Mouse (Mus musculus) adrenal gland, adult 2 months (tissue): ENCODE results near the gene Schip1. TPM values are rescaled to one million over a fixed set of nuclear protein-coding genes. Genes with fewer than 3 reads are reported as not detected.

Experiments used
- DNase-seq: peaks from one replicate; pipeline ENCODE4 v3.0.0; 2021
- polyA plus RNA-seq: library from polyadenylated mRNA; depleted of rRNA; stranded (reverse); fragments of >200 nt; gene quantifications from 2 replicates; pipeline ENCODE4 v1.2.3, GENCODE M21; 2012
- total RNA-seq, 2 experiments: library from RNA; stranded (reverse); gene quantifications; 2 replicates each; pipeline ENCODE4 v1.2.3; 2021

Gene Schip1
- total and polyA plus RNA-seq, 3 experiments = 3.8 to 10.5 (median 7.2) TPM

DNA sequence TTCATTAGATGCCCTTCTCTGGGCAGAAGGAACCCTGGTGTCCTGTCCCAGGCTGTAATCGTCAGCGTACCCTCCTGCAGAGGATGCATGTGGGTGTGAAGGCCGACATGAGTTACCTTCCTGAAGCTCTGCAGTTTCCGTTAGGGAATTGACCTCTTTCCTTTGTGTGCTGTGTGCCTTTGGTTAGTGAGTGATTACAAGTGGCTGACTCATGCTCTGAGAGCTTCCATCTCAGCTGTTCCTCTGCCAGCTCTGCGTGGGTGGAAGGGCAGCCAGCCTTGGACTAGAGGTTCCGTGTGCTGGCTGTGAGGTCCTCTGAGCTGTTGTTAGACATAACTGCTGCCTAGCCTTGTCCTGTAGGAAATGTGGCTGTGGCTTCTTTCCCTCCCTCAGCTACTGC is 444.0 kb downstream of the Schip1 start:
- DNase-seq = peak; percentile 89

DNA sequence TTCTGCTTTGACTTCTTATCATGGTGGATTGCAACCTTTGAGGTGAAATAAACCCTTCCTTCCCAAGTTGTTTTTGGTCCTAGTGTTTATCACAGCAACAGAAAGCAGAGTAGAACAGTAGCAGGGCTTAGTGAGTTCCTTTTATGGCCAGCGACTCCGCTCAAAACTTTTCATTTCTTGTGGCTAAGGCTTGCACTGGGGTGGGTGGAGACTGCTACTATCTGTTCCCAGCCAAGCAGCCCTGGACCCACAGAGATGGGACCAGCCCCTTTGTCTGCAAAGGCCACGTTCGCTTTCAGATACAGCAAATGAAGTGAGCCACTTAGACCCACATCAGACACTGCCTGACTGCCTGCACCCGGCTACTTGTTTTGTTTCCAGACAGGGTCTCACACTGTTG is 446.3 kb downstream of the Schip1 start:
- no peak for DNase-seq

DNA sequence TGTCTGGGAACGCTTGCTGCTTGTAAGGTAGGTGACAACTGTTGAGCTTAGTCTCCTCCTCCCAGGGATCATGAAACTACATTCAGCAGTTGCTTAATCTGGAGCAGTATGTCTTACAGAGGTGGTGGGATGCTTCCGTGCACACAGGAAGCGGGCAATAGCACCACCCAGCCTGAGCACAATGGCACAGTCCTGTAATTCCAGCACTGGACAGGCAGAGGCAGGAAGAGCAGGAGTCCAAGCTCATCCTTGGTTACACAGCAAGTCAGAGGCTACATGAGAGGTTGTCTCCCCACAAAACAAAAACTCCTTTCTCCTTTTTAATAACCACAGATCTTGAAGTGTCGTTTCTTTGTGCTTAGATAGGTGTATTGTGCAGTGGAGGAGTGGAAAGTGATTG is 447.1 kb downstream of the Schip1 start:
- no peak for DNase-seq

DNA sequence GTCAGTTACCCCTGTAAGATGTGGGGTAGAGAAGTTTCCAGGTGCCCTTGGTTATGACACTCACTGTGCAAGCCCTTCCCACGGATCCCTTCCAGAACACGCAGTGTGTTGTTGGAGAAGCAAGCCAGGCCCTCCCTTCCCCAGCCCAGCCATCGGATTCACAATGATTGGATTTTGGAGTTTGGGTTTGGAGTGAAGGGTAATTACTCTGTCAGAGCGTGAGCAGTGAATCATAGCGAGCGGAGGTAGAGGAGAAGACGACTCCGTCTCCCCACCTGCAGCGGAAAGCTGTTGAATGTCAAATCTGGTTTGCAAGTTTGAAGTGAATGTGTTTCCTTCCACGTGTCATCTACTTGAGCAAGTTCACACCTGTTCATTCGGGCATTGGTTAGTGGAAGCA is 447.7 kb downstream of the Schip1 start:
- DNase-seq = no peak

DNA sequence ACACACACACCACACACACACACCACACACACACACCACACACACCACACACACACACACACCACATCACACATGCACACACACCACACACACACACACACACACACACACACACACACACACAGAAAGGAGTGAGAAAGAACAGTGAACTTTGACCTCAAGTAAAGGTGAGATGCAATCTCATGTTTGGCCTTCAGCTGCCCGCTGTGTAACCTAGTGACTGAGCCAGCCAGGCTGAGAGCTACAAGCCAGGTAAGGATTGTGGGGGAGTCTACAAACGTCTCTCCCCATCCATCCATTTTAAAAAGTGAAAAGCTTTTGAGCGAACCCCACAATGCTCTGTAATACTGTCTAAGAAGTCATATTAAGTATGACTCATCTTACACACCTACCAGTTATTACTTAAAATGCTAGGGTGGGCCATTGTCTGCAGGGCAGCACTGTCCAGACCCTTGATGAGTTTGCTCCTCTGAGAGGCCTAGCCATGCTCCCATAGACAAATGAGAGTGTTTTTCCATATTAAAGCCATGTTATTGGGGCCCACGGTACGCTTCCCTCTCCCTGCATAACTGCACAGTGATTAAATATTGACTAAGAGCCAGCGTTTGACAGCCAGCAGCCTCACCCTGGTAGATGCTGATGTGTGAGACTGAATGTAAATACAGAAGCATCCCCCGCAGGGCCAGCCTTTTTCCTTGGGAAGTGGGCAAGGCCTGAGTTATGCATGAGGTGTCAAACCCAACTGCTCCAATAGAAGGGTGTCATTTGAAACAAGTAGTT is 448.9 kb downstream of the Schip1 start:
- DNase-seq = no peak

DNA sequence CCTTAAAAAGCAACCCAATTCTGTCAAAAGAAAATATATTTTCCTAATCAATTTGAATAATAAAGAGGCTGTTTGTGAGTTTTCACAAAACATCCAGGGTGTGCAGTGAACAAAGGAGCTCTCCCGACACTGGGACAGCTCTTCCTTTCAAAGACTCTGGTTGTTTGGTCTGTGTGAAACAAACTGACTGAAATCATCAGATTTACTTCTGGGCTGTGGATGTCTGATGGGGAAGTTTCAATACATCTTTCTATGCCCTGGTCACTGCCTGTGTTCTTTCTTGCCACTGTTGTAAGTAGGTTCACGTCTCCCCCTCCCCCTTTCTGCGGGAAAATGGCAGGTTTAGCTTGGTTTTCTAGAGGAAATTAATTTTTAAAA is 449.5 kb downstream of the Schip1 start:
- no peak for DNase-seq

DNA sequence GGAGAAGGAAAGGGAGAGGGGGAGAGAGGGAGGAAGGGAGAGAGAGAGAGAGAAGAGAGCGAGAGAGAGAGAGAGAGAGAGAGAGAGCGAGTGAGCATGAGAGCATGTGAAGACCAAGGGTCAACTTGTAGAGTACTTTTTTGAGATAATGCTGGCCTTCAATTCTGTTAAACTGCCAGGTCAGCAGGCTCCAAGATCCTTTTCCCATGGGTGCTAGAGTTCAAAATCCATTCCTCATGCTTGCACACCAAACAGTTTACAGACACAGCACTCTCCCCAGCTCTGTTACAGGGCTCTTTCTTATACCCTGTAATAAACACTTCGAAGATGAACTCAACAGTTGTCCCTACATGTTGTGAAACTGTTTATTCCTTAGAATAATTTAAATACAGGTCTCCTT is 450.1 kb downstream of the Schip1 start:
- no peak for DNase-seq

DNA sequence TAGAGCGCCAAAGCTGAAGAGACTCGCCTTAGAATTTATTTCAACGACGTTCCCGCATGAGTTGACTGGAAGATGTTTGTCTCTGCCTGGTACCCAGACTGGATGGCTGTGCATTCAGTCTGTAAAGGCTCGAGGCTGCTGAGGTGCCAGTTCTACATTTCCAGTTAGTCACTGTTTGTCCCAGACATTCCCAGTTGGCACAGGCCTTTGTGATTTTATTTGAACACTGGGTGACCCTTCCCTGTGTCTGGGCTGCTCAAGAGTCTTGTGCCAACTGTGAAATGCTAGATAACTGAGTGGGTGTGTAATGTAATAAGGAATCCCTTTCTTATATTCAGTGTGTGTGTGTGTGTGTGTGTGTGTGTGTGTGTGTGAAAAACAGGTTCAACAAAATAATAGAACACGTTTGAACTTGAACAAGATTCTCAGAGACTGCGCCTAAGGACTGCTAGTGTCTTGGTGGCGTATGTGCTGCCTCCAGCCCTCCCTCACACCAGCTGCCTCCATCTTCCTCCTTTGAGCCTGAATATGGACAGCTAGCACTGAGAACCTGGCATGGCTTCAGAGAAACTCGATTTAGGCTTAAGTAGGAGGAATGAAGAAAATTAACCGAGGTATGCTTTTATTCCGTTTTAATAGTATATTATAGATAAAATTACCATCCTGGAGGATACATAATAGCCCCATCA is 451.9 kb downstream of the Schip1 start:
- no peak for DNase-seq

DNA sequence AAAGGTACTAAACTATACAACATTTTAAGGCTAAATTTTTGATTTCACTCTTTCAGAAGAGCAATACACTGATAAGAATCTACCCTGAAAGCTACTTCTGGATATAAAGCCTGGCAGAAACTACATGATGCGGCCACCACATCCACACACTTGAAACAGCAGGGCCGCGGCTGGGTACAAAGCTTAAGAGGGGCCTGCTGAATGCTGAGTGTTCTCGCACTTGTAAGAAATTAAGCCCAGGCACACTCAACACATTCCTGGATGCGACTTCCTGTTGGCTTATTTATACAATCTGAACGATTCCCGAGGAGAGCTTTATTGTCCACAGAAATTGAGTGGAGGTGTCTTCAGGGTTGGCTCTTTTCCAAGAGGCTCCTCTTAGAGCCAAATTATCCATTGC is 452.6 kb downstream of the Schip1 start:
- no peak for DNase-seq

DNA sequence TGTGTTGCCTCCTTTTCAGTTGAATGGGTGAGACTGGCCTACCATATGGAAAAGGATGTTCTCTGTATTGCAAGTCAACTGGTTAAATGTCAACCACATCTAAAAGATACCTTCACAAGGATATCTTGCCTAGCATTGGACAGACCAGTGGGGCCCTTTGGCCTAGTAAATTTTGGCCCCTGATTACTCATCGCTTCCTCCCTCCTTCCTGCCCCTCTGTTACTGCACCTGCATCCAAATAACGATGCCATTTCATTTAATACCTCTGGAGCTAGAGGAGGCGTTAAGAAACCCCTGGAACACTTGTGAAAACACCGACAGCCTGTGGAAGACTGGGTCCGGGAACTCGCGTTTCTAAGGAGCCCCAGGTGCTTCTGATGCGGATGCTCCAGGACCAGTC is 453.4 kb downstream of the Schip1 start:
- no peak for DNase-seq

DNA sequence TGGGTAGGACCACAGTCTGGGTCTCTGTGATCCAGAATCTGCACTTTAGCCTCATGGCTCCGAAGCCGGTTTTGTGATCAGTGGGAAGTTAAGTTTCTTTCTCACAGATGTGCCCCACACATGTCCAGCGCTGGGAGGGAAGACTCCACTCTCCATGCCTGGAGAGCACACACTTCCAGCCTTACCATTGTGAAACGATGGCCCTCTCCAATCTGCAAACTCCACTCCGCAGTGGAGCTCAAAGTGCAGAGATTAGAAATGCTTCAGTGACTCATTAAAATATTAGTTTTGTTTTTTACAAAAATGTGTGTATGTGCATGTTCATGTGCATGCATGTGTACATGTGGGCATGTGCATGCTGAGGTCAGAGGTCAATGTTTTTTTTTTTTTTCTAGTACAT is 454.0 kb downstream of the Schip1 start:
- DNase-seq = no peak

DNA sequence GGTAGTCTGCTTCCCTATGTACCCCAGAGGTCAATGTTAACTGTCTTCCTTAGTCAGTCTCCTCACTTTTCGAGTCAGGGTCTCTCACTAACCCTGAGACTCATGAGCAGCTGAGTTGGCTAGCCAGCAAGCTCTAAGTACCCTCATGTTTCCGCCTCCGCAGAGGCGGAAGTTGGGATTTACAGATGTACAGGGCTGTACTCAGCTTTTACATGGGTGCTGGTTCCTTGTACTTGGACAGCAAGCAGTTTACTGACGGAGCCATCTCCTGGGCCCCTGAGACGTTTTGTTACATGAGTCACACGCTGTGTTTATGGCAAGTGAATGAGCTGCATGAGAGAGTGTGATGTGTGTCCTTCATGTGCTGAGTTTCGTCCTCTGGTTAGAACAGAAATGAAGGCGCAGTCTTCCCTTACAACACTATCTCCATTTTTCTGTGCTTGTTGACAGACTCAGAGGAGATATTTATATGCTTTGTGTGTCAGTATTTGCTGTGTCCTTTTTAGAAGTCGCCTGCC is 460.8 kb downstream of the Schip1 start:
- DNase-seq = no peak

DNA sequence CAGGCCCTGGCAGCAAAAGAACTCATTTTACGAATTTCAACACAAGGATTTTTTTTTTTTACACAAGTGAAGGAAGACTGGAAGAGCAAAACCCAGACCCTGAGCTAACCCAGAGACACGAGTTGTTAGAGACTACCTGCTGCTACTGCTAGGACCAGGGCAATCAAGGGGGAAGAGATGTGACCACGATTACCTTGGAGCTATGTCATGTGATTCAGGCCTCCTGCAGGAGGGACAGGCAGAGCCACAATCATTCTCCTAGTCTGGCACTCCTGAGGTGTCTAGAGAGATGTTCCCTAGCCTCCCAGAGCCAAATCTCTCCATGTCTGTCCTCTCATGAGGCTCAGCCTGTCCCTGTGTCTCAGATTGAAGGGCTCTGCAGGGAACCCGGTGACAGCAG is 461.8 kb downstream of the Schip1 start:
- no peak for DNase-seq

DNA sequence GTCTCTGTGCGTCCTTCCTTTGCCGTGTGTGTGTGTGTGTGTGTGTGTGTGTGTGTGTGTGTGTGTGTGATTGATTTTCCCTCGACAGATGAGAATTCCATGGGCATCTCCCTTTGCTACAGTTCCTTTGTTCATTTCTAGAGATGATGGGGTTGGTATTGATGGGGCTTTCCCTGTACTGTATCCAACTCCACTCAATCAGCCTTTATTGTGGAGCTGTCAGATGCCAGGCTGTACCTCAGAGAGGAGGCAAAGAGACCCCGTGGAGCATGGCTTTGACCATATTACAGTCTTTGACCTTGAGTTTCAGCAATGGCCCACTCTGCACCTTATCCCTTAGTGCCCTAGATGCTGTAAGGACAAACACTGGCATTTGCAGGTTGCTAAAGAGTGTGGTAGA is 462.6 kb downstream of the Schip1 start:
- no peak for DNase-seq

DNA sequence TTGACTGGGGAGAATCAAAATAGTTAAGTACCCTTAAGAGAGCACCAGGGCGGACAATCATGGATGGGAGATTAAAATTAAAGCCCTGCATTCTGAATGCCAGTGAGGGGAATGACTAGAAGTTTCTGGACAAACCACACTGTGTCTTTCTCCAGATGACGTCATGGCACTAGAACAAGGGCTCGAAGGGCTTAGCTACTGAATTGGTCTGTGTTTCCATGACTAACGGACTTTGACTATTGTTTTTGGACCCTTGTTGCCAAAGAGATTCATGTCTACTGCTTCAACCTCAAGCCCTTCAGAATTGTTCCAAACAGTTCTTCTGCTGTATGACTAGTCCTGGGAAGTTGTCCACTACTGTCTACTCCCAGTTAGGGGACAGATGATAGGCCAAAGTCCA is 467.3 kb downstream of the Schip1 start:
- no peak for DNase-seq

DNA sequence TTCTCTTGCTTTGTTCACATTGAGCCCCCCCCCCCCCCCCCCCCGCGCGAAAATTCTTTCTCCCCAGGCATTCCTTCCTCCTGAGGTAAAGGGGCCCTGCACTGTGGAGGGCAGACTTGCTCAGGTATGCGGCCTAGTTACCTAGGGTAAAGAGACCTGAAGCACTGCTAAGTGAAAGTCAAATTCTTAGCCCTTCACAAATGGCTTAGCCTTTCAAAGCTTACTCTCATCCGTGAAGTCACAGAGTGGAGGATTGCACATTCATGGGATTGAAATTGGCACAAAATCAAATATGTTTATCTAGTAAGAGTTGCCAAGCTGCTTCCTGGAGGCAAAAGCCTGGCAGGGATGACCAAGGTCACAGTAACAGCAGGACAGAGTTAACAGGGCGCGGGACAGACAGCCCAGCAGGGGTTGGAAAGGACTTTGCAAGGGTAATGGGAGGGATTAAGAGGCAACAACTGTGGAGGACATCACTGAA is 470.0 kb downstream of the Schip1 start:
- peak; percentile 53 for DNase-seq

DNA sequence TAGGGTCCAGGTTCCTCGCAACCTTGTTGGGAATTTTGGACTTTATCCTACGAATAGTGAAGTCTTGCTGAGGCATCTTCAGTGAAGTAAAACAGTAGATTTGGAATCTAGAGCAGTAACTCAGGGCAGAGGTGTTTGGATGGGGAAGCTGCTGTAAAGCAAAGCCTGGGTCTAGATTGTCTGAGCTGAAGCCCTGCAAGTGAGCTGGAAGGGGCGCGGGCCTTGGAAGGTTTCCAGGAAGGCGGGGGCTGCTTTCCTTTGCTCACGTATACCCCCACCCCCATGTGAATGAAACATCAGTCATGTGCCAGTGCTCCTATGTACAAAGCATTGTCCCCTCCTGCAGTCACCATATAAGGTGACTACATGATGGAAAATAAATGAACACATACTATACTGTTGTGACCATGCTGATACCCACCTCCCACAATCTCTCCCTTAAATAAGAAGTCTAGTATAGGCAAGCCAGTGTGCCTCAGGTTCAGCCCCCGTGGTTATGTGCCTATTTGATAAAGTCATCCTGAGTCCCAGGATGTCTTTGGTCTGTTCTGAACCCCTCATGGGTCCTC is 470.6 kb downstream of the Schip1 start:
- DNase-seq = no peak

DNA sequence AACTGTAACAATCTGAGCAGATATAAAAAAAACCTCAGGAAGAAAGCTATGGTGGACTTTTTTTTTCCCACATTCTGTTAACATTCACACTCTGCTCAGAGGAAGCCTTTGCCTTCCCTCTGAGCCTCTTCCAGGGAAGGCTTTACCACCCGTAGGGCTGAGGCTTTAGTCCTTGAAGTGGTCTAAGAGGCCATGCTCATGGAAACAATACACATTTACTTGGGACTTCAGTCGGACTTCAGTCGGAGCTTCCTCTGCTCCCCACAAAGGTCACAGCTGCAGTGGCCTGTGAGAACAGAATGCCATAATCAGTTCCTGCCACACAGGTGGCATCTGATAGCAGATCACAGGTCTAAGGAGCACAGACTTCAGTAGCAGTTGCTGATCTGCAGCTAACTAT is 471.5 kb downstream of the Schip1 start:
- DNase-seq = no peak

DNA sequence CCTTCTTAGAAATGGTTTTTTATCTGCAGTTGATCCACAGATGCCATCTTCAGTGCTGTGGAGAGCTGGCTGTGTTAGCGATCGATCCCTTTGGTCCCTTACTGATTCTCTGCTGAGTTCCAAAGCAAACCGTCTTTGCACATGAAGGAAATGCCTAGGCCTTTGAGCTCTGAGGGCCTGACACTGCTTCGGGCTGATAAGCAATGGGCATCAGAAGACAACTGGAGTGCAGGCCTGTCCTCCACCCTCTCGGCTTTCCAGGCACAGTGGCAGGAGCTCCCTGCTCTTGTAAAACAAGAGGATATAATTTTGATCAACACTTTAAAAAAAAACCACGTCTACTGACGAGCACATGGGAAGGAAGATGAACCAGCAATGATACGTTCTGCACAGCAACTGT is 477.1 kb downstream of the Schip1 start:
- DNase-seq = no peak

DNA sequence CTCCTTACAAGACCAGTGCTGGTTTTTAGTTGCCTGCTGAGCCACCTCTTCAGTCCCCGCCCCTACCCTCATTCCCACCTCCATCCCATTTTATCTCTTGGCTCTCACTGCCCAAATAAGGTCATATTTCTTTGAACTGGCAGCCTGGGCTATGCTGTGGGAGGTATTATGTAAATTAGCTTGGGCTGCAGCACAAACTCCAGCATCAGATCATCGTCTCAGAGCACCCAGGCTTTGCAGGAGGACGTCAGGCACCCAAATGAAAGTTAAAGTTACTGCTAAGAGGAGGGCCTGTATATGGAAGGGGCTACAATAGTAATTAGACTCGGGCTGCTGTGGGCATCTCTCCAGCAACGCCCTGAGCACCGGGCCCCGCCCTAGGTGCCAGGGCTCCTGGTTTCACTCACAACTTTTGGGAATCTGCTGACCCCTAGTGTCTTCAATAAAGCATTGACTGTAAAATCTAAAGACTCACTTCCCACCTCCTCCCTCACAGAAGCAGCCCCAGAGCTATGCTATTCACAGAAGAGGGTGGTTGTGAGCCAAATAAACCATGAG is 478.4 kb downstream of the Schip1 start:
- peak; percentile 69 for DNase-seq

DNA sequence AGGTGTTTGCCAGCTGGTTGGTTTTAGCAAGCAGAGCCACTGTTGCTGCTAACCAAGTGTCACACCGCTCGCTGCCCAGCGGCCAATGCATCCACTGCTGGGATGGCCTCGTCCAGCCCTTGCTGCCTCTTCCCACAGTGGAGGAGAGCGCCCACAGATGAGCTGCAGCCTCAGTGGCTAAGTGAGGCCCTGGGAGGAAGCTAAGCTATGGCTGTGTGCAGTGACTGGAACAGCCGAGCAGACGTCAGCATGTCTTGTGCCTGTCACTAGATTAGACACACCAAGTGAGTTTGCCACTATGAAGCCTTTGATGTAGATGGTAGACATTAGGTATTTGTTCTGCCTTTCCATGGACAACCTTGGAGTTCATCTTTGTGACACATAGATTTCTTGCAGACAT is 480.2 kb downstream of the Schip1 start:
- DNase-seq = no peak

DNA sequence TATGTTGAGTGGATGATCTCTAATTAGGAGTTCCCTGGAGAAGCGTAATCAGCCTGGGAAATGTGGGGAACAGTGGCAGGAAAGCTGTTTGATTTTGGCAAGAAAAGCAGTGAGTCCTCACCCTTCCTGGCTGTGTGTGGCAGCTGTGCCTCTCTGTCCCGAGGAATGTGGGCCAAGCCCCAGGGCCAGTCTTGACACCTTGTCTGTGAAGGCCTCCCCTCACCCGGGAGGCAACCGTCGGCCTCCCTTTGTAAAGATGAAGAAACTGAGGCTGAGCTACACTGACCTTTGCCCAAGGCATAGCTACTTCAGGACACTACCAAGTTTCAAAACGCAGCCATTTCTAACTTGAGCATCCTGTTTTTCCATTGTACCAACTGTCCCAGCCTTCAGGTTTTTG is 481.3 kb downstream of the Schip1 start:
- no peak for DNase-seq

DNA sequence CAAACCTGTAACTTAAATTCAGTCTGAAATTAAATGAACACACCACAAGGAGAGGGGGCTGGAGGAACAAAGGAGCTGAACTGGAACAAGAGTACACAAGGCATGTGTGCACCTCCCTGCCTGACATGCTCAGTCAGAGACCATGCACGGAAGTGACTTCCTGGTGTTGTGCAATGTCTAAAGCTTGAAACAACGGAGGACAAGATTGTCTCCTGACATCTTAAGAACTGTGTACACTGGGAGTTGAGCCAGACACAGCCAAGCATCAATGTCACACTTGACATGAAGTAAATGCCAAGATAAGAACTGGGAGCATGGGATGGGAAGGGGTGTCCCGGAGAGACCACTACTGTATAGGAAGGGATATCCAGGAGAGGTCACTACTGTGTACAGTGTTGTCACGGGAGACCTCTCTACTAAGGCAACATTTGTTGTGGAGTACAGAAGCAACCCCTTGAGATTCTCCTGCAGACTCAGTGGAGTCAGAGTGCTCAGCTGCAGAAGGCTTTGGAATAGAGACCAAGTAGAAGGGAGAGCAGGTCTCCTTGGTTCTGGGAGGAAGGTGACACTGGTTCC is 490.6 kb downstream of the Schip1 start:
- DNase-seq = no peak
